ENCODE assay signal across 8 mouse cellular contexts in genomic region chr7:25315306-25316041, GRCm38 (mm10). TPM values are rescaled to one million over a fixed set of nuclear protein-coding genes. Genes with fewer than 3 reads are reported as not detected.
DNase-seq lines count a peak whose midpoint lies in the region; ATAC-seq lines count a peak whose summit lies in the region.

No protein-coding gene starts in this region.

- peak overlapping the region; percentile 73 for H3K4me3 ChIP-seq in embryonic facial prominence, embryonic 13.5 days
- H3K4me3 ChIP-seq in intestine, embryonic 16.5 days (ENCODE audit: low read length), result peak overlapping the region; percentile 51
- H3K4me3 ChIP-seq in midbrain, embryonic 11.5 days (ENCODE audit: low read depth, low read length), result peak overlapping the region; percentile 37

- H3K36me3 ChIP-seq in embryonic facial prominence, embryonic 13.5 days, result 0 out of 2 replicates have a peak, but pooled peaks cover 3% of the 10 kb centered on the region
- no peaks in the 10 kb centered on the region for H3K36me3 ChIP-seq in intestine, embryonic 16.5 days (ENCODE audit: control insufficient read depth, insufficient read depth, low read length)
- H3K36me3 ChIP-seq in midbrain, embryonic 11.5 days (ENCODE audit: control insufficient read depth, insufficient read depth, low read length), result no peaks in the 10 kb centered on the region

- ATAC-seq in embryonic facial prominence, embryonic 13.5 days (ENCODE audit: insufficient number of reproducible peaks, insufficient read depth, low FRiP score, low TSS enrichment, low read depth), result no peak
- ATAC-seq in intestine, embryonic 16.5 days, result no peak
- no peak for ATAC-seq in midbrain, embryonic 11.5 days (ENCODE audit: low FRiP score)

- peak; percentile 34 to 58 for DNase-seq in layer of hippocampus, postnatal 10 days (ENCODE audit: low spot score in 2 of 2)
- no peak for DNase-seq in layer of hippocampus, adult 18-20 months (ENCODE audit: low spot score in 2 of 2)
- DNase-seq in NIH3T3 (ENCODE audit: low read depth), result peak; percentile 51
- DNase-seq in midbrain, embryonic 11.5 days (ENCODE audit: low spot score, missing footprints), result peak; percentile 91
- no peak for DNase-seq in yolk sac, embryonic 10.5 days (ENCODE audit: low spot score)
- DNase-seq in urinary bladder, postnatal 36 days (ENCODE audit: low spot score in 2 of 2), result no peak

- peak overlapping the region; percentile 99 for H3K4me2 ChIP-seq in embryonic facial prominence, embryonic 13.5 days
- H3K4me2 ChIP-seq in intestine, embryonic 16.5 days (ENCODE audit: low read depth, low read length), result peak overlapping the region; percentile 84
- peak overlapping the region; percentile 67 for H3K4me2 ChIP-seq in midbrain, embryonic 11.5 days

- WGBS in embryonic facial prominence, embryonic 13.5 days, result 1% methylated on average over 54 of the region's 69 CpGs
- WGBS in intestine, embryonic 16.5 days, result 1% methylated on average over 55 of the region's 69 CpGs
- WGBS in midbrain, embryonic 11.5 days, result 1% methylated on average over 69 of the region's 69 CpGs

- H3K27me3 ChIP-seq in embryonic facial prominence, embryonic 13.5 days, result peaks cover 50% of the 10 kb centered on the region
- peaks cover 41% of the 10 kb centered on the region for H3K27me3 ChIP-seq in intestine, embryonic 16.5 days (replicated peaks; ENCODE audit: control insufficient read depth, insufficient read depth, low read length)
- peaks cover 33% of the 10 kb centered on the region for H3K27me3 ChIP-seq in midbrain, embryonic 11.5 days (ENCODE audit: control insufficient read depth, insufficient read depth, low read length)

- H3K4me1 ChIP-seq in embryonic facial prominence, embryonic 13.5 days, result peaks cover 32% of the 10 kb centered on the region
- H3K4me1 ChIP-seq in intestine, embryonic 16.5 days (ENCODE audit: control insufficient read depth, insufficient read depth, low read length), result peaks cover 22% of the 10 kb centered on the region
- peaks cover 14% of the 10 kb centered on the region for H3K4me1 ChIP-seq in midbrain, embryonic 11.5 days (ENCODE audit: control insufficient read depth, insufficient read depth, low read length)

- no peaks in the 10 kb centered on the region for H3K9me3 ChIP-seq in embryonic facial prominence, embryonic 13.5 days
- no peaks in the 10 kb centered on the region for H3K9me3 ChIP-seq in intestine, embryonic 16.5 days (ENCODE audit: control insufficient read depth, low read length)
- H3K9me3 ChIP-seq in midbrain, embryonic 11.5 days (ENCODE audit: control insufficient read depth, low read length), result no peaks in the 10 kb centered on the region

- H3K9ac ChIP-seq in embryonic facial prominence, embryonic 13.5 days, result peak overlapping the region; percentile 71
- peak overlapping the region; percentile 62 for H3K9ac ChIP-seq in intestine, embryonic 16.5 days (ENCODE audit: low read depth, low read length)
- H3K9ac ChIP-seq in midbrain, embryonic 11.5 days (ENCODE audit: low read length), result peak overlapping the region; percentile 61

- H3K27ac ChIP-seq in embryonic facial prominence, embryonic 13.5 days, result peak overlapping the region; percentile 22; the same call in 1 of the 2 replicates
- no peak overlapping the region for H3K27ac ChIP-seq in intestine, embryonic 16.5 days (ENCODE audit: low read length)
- no peak overlapping the region for H3K27ac ChIP-seq in midbrain, embryonic 11.5 days (ENCODE audit: low read depth, low read length)

RNA-seq across cellular contexts. Expression of gene Megf8, which starts 1.5 kb away (rescaled TPM):
- total RNA-seq in layer of hippocampus, postnatal 10 days (2021), result 10 to 100 TPM; 79.7 to 87.1 TPM
- 10 to 100 TPM; 99.1 to 99.9 TPM for total RNA-seq in layer of hippocampus, adult 18-20 months (2021)
- polyA plus RNA-seq in embryonic facial prominence, embryonic 13.5 days (2015; fragmentation: Nextera tagmentation; extraction: Ambion mirVana), result 17.6 and 18.5 TPM in 2 replicates
- polyA plus RNA-seq in intestine, embryonic 16.5 days (2015; fragmentation: Nextera tagmentation; extraction: Ambion mirVana), result 6.8 and 7.1 TPM in 2 replicates
- polyA plus RNA-seq in midbrain, embryonic 11.5 days (2014; fragmentation: Nextera tagmentation; extraction: Ambion mirVana), result 9.1 and 10.3 TPM in 2 replicates

RNA-seq across cellular contexts. Expression of gene Tmem145, which starts 9.6 kb away (rescaled TPM):
- 10 to 100 TPM; 66.4 to 70.3 TPM for total RNA-seq in layer of hippocampus, postnatal 10 days (2021)
- total RNA-seq in layer of hippocampus, adult 18-20 months (2021), result 10 to 100 TPM; 23.0 to 25.0 TPM
- polyA plus RNA-seq in embryonic facial prominence, embryonic 13.5 days (2015; fragmentation: Nextera tagmentation; extraction: Ambion mirVana), result 2.2 and 2.5 TPM in 2 replicates
- 0.61 and 1.1 TPM in 2 replicates for polyA plus RNA-seq in intestine, embryonic 16.5 days (2015; fragmentation: Nextera tagmentation; extraction: Ambion mirVana)
- polyA plus RNA-seq in midbrain, embryonic 11.5 days (2014; fragmentation: Nextera tagmentation; extraction: Ambion mirVana), result 7.2 and 7.7 TPM in 2 replicates

RNA-seq across cellular contexts. Expression of gene Prr19, which starts 14.3 kb away (rescaled TPM):
- under 1 TPM; 0.27 to 0.30 TPM for total RNA-seq in layer of hippocampus, postnatal 10 days (2021)
- not detected for total RNA-seq in layer of hippocampus, adult 18-20 months (2021)
- 0.60 and 0.92 TPM in 2 replicates for polyA plus RNA-seq in embryonic facial prominence, embryonic 13.5 days (2015; fragmentation: Nextera tagmentation; extraction: Ambion mirVana)
- polyA plus RNA-seq in intestine, embryonic 16.5 days (2015; fragmentation: Nextera tagmentation; extraction: Ambion mirVana), result 0.56 and 0.93 TPM in 2 replicates
- 1.1 and 1.2 TPM in 2 replicates for polyA plus RNA-seq in midbrain, embryonic 11.5 days (2014; fragmentation: Nextera tagmentation; extraction: Ambion mirVana)

RNA-seq across cellular contexts. Expression of gene Pafah1b3, which starts 17.7 kb away (rescaled TPM):
- 10 to 100 TPM; 63.0 to 67.6 TPM for total RNA-seq in layer of hippocampus, postnatal 10 days (2021)
- 10 to 100 TPM; 19.3 to 27.7 TPM for total RNA-seq in layer of hippocampus, adult 18-20 months (2021)
- polyA plus RNA-seq in embryonic facial prominence, embryonic 13.5 days (2015; fragmentation: Nextera tagmentation; extraction: Ambion mirVana), result 315 and 322 TPM in 2 replicates
- 175 and 180 TPM in 2 replicates for polyA plus RNA-seq in intestine, embryonic 16.5 days (2015; fragmentation: Nextera tagmentation; extraction: Ambion mirVana)
- polyA plus RNA-seq in midbrain, embryonic 11.5 days (2014; fragmentation: Nextera tagmentation; extraction: Ambion mirVana), result 306 and 332 TPM in 2 replicates

RNA-seq across cellular contexts. Expression of gene Cic, which starts 48.0 kb away (rescaled TPM):
- 100 to 1,000 TPM; 234 to 267 TPM for total RNA-seq in layer of hippocampus, postnatal 10 days (2021)
- total RNA-seq in layer of hippocampus, adult 18-20 months (2021), result 100 to 1,000 TPM; 198 to 203 TPM
- polyA plus RNA-seq in embryonic facial prominence, embryonic 13.5 days (2015; fragmentation: Nextera tagmentation; extraction: Ambion mirVana), result 46.2 and 47.4 TPM in 2 replicates
- polyA plus RNA-seq in intestine, embryonic 16.5 days (2015; fragmentation: Nextera tagmentation; extraction: Ambion mirVana), result 17.3 and 19.9 TPM in 2 replicates
- 25.5 and 29.7 TPM in 2 replicates for polyA plus RNA-seq in midbrain, embryonic 11.5 days (2014; fragmentation: Nextera tagmentation; extraction: Ambion mirVana)

Comparison
In these comparisons a context has a peak if more than half of its experiments do, and no peak if none do; other contexts are left out.
1. DNase-seq: peak in layer of hippocampus, postnatal 10 days (2 of 2), NIH3T3 (single experiment) and midbrain, embryonic 11.5 days (single experiment); none in layer of hippocampus, adult 18-20 months (0 of 2), yolk sac, embryonic 10.5 days (single experiment) and urinary bladder, postnatal 36 days (0 of 2).
2. Peak in every context shown above with its lines, with median percentiles within 50 percentile points of each other: H3K4me2 ChIP-seq, H3K4me3 ChIP-seq and H3K9ac ChIP-seq.